Mouse (Mus musculus) gastrocnemius, postnatal 25 days (tissue): ENCODE results near the gene Sigmar1. TPM values are rescaled to one million over a fixed set of nuclear protein-coding genes. Genes with fewer than 3 reads are reported as not detected.
"Not testable (repeated sequence)": the region's sequence is repeated elsewhere in the genome, so short reads cannot be mapped to it uniquely, and the experiment has no call there.

Source experiments
- DNase-seq: peaks from one replicate; pipeline ENCODE4 v3.0.0; 2022
- long read RNA-seq, 2 experiments: library from polyadenylated mRNA; stranded (forward); transcript quantifications; one replicate each; pipeline ENCODE4 v2.0.0; 2021
- total RNA-seq, 2 experiments: library from RNA; stranded (reverse); gene quantifications; 1 replicate in 1 of 2; 2 replicates in 1 of 2; pipeline ENCODE4 v1.2.3; 2021

The Sigmar1 gene
- total RNA-seq, result 10 to 100 TPM in 1 of 2 experiments, 1 to 10 TPM in 1; 8.4 to 11.9 TPM
- long read RNA-seq, experiment 1, transcript Sigmar1-201 (4 exons, 1,640 nt), result major isoform, 6 of 9 reads
- long read RNA-seq, experiment 1, partial matches to known transcripts, result 0 of 9 reads
- long read RNA-seq, experiment 1, other reads (novel, unspliced or antisense), result 3 of 9 reads
- long read RNA-seq, experiment 2, transcript Sigmar1-201 (4 exons, 1,640 nt), result major isoform, 6 of 19 reads
- long read RNA-seq, experiment 2, partial matches to known transcripts, result 1 of 19 reads
- long read RNA-seq, experiment 2, other reads (novel, unspliced or antisense), result 8 of 19 reads

GRCm38 (mm10) chr4:41755338-41756305 is at the start of gene Sigmar1:
TSS of gene Sigmar1 (minus strand) at chr4:41756157.
- DNase-seq, result peak; percentile 80

GRCm38 (mm10) chr4:41783197-41783596 is 27.2 kb upstream of the Sigmar1 start:
- DNase-seq, result not testable (repeated sequence)

GRCm38 (mm10) chr4:41782711-41783110 is 26.8 kb upstream of the Sigmar1 start:
- not testable (repeated sequence) for DNase-seq

GRCm38 (mm10) chr4:41781748-41782485 is 26.0 kb upstream of the Sigmar1 start:
- peak; percentile 4 for DNase-seq

GRCm38 (mm10) chr4:41781271-41781670 is 25.3 kb upstream of the Sigmar1 start:
- DNase-seq, result peak; percentile 21

- peak; percentile 3 for DNase-seq
Observed at GRCm38 (mm10) chr4:41775840-41776239, 19.9 kb upstream of the Sigmar1 start.

- not testable (repeated sequence) for DNase-seq
Observed at GRCm38 (mm10) chr4:41774506-41774905, 18.5 kb upstream of the Sigmar1 start.

- peak; percentile 75 for DNase-seq
Observed at GRCm38 (mm10) chr4:41774002-41774401, 18.0 kb upstream of the Sigmar1 start, which contains the start of gene Ccl27a. TSS of gene Ccl27a (minus strand) at chr4:41774247.

GRCm38 (mm10) chr4:41773502-41773901 is 17.5 kb upstream of the Sigmar1 start:
- DNase-seq, result peak; percentile 82

GRCm38 (mm10) chr4:41772946-41773345 is 17.0 kb upstream of the Sigmar1 start:
- DNase-seq, result peak; percentile 5

GRCm38 (mm10) chr4:41767301-41767700 is 11.3 kb upstream of the Sigmar1 start:
- DNase-seq, result not testable (repeated sequence)

- DNase-seq, result not testable (repeated sequence)
Observed at GRCm38 (mm10) chr4:41763176-41763575, 7.2 kb upstream of the Sigmar1 start.

- DNase-seq, result peak; percentile 89
Observed at GRCm38 (mm10) chr4:41762688-41763114, 6.7 kb upstream of the Sigmar1 start.

GRCm38 (mm10) chr4:41762099-41762687 is 6.2 kb upstream of the Sigmar1 start:
- DNase-seq, result peak; percentile 53

GRCm38 (mm10) chr4:41761680-41762079 is 5.7 kb upstream of the Sigmar1 start:
- DNase-seq, result no peak

GRCm38 (mm10) chr4:41760911-41761310 is 5.0 kb upstream of the Sigmar1 start:
- DNase-seq, result no peak

- DNase-seq, result peak; percentile 96
Observed at GRCm38 (mm10) chr4:41760288-41760721, 4.3 kb upstream of the Sigmar1 start.

- no peak for DNase-seq
Observed at GRCm38 (mm10) chr4:41759656-41760287, 3.8 kb upstream of the Sigmar1 start.

- DNase-seq, result no peak
Observed at GRCm38 (mm10) chr4:41759206-41759605, 3.2 kb upstream of the Sigmar1 start.

- no peak for DNase-seq
Observed at GRCm38 (mm10) chr4:41758701-41759100, 2.7 kb upstream of the Sigmar1 start.

GRCm38 (mm10) chr4:41758021-41758420 is 2.1 kb upstream of the Sigmar1 start:
- no peak for DNase-seq
